Mouse (Mus musculus) T-cell, adult 66 days (primary cell): Measurements from ENCODE around the gene Mrps34. TPM values are rescaled to one million over a fixed set of nuclear protein-coding genes. Genes with fewer than 3 reads are reported as not detected.

Experiments used
- total RNA-seq, 2 experiments: library from RNA; stranded (reverse); gene quantifications; 3 replicates in 1 of 2; 4 replicates in 1 of 2; pipeline ENCODE4 v1.2.4; 2023

The Mrps34 gene
- total RNA-seq: 10 to 100 TPM; 38.9 to 45.1 TPM

DNA sequence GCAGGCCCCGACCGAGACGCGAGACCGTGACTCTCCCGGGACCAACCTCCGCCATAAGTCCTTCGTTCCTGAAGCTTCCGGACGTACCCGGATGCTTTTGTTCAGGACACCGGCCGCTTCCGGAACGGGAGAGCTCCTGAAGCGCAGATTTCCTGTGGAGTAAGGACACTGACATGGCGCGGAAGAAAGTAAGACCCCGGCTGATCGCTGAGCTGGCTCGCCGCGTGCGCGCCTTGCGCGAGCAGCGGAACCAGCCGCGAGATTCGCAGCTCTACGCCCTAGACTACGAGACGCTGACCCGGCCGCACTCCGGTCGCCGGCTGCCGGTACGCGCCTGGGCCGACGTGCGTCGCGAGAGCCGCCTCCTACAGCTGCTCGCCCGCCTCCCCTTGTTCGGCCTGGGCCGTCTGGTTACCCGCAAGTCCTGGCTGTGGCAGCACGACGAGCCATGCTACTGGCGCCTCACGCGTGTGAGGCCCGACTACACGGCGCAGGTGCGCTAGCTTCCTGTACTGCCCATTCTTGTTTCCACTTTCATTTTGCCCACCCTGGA lies at the start of gene Mrps34, which contains the start of gene Eme2:
Mrps34 (plus strand) TSS at position 122 of the 553 bp plus-strand sequence.
Eme2 (minus strand) TSS at position 93 of the 553 bp plus-strand sequence.

DNA sequence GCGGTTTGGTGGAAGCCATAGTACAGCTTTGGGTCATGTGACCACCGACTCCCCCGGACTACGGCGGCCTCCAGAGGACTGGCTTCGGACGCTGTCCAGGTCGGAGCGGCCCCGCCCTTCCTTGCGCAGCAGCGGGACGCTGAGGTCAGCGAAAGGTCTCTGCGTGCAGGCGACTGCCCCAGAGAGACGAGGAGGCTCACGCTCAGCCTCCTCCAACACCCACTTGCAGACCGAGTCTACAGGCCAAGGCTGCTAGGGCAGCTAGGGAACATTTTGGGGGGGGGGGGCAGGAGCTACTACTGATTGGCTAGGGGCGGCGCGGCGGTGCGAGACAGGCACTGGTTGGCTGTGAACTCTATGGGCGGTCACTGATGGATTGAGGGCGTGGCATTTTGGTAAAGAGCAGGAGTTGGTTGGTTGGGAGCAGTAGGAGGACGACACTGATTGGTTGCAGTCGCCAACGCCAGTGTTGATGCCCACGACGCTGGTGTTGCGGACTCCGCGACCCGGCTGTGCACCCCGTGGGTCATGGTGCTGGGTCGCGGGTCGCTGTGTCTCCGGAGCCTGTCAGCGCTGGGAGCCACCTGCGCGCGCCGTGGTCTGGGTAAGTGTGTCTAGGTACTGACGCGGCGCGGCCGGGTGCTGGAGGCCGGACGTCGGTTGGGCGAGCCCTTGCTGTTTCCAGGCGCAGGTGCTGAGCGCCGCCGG lies 44.7 kb upstream of the Mrps34 start, which contains the start of gene Fahd1:
Fahd1 (minus strand) TSS at position 300 of the 708 bp plus-strand sequence.

DNA sequence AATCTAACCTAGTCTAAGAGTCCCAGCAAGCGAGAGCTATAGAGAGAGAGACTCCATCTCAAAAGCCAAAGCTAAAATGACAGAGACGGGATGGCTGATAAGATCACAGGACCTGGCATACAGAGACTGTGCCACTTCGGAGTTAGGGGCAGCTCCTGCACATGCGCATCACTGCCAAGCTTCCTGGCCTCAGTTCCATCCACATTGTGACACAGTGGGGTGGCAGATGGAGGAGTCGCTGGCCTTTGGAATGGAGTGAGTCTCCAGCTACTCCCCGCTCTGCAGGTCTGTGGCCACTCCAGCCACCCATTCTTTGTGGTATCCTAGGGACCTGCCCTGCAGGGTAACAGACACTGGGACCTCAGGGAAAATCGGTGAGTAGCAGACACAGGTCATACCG lies 29.1 kb upstream of the Mrps34 start, which contains the start of gene Igfals:
Igfals (plus strand) TSS at position 222 of the 400 bp plus-strand sequence.

DNA sequence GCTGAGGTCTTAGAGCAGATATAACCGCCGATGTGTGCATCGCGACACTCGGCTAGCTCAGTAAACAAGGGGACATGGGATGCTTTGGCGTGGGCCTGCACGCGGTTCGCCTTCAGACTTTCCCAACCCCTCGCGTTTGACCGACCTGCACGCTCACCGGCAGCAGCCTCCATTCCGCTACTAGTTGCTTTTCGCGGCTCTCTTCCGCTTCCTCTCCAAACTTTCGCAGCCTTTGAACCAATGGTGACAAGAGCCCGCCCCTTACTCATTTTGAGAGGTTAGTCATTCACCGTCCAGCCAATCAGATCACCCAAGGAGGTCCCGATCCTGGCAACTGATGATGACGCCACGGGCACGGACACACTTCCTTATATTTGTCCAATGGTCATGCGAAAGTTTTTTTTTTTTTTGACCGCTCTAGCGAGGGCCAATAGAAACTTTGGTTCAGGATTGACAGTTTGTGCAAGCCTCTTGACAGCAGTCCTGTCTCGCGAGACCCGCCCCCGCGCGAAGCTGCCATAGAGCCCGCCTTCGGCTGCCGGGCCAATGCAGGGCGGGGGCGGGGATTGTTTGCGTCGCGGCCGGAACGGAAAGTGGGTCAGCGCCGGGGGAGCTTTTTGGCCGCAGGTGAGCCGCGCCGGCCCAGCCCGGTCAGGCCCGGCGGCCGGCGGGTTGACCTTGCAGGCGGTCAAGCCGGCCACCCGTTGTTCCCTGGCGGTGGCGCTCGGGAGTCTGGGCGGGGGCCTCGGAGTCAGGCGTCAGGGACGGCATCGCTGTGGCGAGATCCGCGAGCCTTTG lies 8.6 kb upstream of the Mrps34 start, which contains the start of the genes Nubp2 and Spsb3:
Nubp2 (minus strand) TSS at position 216 of the 798 bp plus-strand sequence.
Spsb3 (plus strand) TSS at position 510 of the 798 bp plus-strand sequence.

DNA sequence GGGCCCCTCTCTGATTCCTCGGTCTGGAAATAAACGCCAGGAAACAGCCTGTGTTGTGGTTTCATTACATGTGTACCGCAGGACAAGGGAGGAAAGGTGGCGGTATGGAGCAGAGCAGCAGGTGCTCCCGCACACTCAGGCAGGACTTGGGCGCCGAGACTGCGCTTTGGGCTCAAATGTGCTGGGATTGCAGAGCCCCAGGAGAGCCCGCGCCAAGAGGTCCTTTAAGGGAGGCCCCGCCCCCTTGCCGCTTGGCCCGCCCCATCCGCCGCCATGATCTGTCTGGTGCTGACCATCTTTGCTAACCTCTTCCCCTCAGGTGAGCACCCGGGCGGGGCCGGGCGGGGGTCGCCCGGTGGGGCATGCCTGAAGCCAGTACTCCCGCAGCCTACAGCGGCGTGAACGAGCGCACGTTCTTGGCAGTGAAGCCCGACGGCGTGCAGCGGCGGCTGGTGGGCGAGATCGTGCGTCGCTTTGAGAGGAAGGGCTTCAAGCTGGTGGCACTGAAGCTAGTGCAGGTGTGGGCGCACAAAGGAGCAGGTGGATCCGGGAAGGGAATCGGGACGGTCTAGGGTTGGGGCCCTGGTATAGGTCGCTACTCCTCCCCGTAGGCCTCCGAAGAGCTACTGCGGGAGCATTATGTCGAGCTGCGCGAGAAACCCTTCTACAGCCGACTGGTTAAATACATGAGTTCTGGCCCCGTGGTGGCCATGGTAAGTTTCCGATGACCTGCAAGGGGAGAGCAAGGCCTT lies 1.5 kb downstream of the Mrps34 start, which contains the start of gene Nme3:
Nme3 (plus strand) TSS at position 260 of the 752 bp plus-strand sequence.

DNA sequence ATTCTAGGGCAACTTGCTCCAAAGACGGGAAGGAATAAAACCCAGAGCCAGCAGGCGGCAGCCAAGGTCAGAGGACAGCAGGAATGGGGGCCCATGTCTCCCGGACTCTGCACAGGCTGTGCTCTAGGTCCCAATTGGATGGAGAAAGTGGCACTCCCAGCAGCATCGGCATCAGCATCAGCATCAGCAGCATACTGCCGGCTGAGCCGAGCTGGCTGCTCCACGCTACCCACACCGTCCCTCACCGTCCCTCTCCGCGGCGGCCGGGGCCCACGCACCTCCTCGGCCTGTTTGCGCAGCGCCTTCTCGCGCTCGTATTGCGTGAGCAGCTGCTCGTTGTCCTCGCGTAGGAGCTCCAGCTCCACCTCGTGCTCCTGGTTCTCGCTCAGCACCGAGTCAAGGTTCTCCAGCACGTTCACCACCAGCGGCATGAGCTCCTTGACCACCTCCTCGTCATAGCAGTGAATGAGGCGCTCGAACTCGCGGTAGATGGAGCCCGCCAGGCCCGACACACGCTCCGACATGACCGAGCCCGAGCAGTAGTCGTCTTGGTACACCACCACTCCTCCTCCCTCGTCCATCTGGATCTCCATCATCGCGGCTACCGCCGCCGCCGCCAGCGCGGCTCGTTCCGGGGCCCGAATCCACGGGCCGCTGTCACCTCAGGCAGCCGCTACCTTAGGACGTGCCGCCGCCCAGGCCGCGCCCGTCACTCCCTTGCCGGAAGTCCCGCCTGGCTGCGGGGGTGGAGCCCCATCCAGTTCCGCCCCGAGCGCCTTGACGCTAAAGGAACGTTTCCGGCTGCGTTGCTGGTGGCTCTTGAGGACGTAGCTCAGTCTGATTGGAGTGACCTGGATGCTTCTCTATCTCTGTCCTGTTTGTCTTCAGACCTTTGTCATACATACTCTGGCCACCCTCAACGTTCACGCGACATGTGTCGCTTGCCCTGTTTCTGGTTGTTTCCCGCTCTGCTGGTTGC lies 41.6 kb downstream of the Mrps34 start, which contains the start of gene Mapk8ip3:
Mapk8ip3 (minus strand) TSS at position 719 of the 979 bp plus-strand sequence.

Other genes with a start within 250 kb of the Mrps34 start
- gene Slc9a3r2, start 244.8 kb upstream of the Mrps34 start, total RNA-seq: not detected
- not detected for gene Npw, start 236.7 kb upstream of the Mrps34 start, total RNA-seq
- 10 to 100 TPM; 63.7 to 67.1 TPM for gene Zfp598, start 225.4 kb upstream of the Mrps34 start, total RNA-seq
- gene Syngr3, start 205.2 kb upstream of the Mrps34 start, total RNA-seq: under 1 TPM in 1 of 2 experiments, not detected in 1; 0.47 TPM
- 10 to 100 TPM; 20.5 to 22.8 TPM for gene Gfer, start 199.0 kb upstream of the Mrps34 start, total RNA-seq
- 1 to 10 TPM; 2.4 to 5.0 TPM for gene Noxo1, start 198.9 kb upstream of the Mrps34 start, total RNA-seq
- 10 to 100 TPM; 27.4 to 33.3 TPM for gene Tbl3, start 187.5 kb upstream of the Mrps34 start, total RNA-seq
- gene Rnf151, start 177.1 kb upstream of the Mrps34 start, total RNA-seq: not detected
- gene Rps2, start 177.0 kb upstream of the Mrps34 start, total RNA-seq: 1,000 to 10,000 TPM; 1,514 to 1,529 TPM
- gene Ndufb10, start 170.6 kb upstream of the Mrps34 start, total RNA-seq: 10 to 100 TPM; 64.9 to 73.3 TPM
- under 1 TPM in 1 of 2 experiments, not detected in 1; 0.56 TPM for gene Rpl3l, start 167.3 kb upstream of the Mrps34 start, total RNA-seq
- gene Msrb1, start 158.5 kb upstream of the Mrps34 start, total RNA-seq: 10 to 100 TPM; 29.5 to 43.8 TPM
- not detected for gene Hs3st6, start 142.1 kb upstream of the Mrps34 start, total RNA-seq
- not detected for gene Meiob, start 90.8 kb upstream of the Mrps34 start, total RNA-seq
- gene Hagh, start 55.0 kb upstream of the Mrps34 start, total RNA-seq: 10 to 100 TPM; 27.1 to 30.0 TPM
- 1 to 10 TPM; 1.6 to 2.0 TPM for gene Fahd1, start 44.8 kb upstream of the Mrps34 start, total RNA-seq
- 1 to 10 TPM; 1.0 to 1.2 TPM for gene Igfals, start 29.1 kb upstream of the Mrps34 start, total RNA-seq
- 10 to 100 TPM; 68.0 to 72.7 TPM for gene Nubp2, start 8.8 kb upstream of the Mrps34 start, total RNA-seq
- 10 to 100 TPM; 33.6 to 34.4 TPM for gene Spsb3, start 8.5 kb upstream of the Mrps34 start, total RNA-seq
- 10 to 100 TPM; 64.6 to 66.7 TPM for gene Eme2, start within 50 bp of the Mrps34 start, total RNA-seq
- gene Nme3, start 1.4 kb downstream of the Mrps34 start, total RNA-seq: 10 to 100 TPM; 18.5 to 30.4 TPM
- 100 to 1,000 TPM; 222 to 255 TPM for gene Mapk8ip3, start 41.9 kb downstream of the Mrps34 start, total RNA-seq
- 10 to 100 TPM; 20.0 to 29.0 TPM for gene Jpt2, start 65.6 kb downstream of the Mrps34 start, total RNA-seq
- 10 to 100 TPM; 35.4 to 46.2 TPM for gene Cramp1l, start 120.7 kb downstream of the Mrps34 start, total RNA-seq
- 10 to 100 TPM; 23.8 to 24.9 TPM for gene Ift140, start 121.0 kb downstream of the Mrps34 start, total RNA-seq
- gene Tmem204, start 188.5 kb downstream of the Mrps34 start, total RNA-seq: not detected
- 10 to 100 TPM; 39.2 to 46.6 TPM for gene Telo2, start 220.9 kb downstream of the Mrps34 start, total RNA-seq
- gene Ptx4, start 225.6 kb downstream of the Mrps34 start, total RNA-seq: not detected
- 10 to 100 TPM; 44.0 to 44.4 TPM for gene Clcn7, start 238.3 kb downstream of the Mrps34 start, total RNA-seq